Mouse (Mus musculus) bone marrow, adult 2 months (tissue): ENCODE data around the gene Hivep3.

Source experiments
- CTCF ChIP-seq: fragments of 200-500 bp; IDR thresholded peaks from 2 replicates; pipeline ENCODE4 v1.5.1; 2011; ENCODE audit warnings: low read length, control low read depth; ENCODE audit not compliant: control insufficient read depth, insufficient read depth
- POLR2A ChIP-seq: fragments of 200-500 bp; IDR thresholded peaks from 2 replicates; pipeline ENCODE4 v1.6.1; 2011; ENCODE audit warnings: low read depth, mild to moderate bottlenecking, control low read depth, low read length, borderline replicate concordance; ENCODE audit not compliant: control insufficient read depth

DNA sequence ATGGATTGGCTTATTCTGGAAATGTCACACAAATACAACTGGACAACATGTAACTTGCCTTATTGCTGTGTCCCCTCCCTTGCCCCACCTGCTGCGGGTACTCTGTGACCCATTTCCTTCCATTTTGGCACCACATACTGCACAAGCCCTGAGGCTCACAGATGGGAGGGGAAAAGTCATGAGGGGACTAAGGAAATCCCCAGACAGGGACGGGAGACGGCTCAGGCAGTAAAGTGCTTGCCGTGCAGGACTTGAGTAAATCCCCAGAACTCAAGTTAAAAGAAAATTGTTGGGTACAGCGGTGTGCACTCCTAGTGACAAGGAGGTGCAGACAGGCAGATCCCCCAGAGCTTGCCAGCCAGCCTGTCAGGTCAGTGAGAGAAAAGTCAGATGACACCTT, 7.5 kb upstream of the Hivep3 start:
- TF ChIP-seq POLR2A, result no peak
- no peak for TF ChIP-seq CTCF
